Mouse (Mus musculus) midbrain, embryonic 11.5 days (tissue): ENCODE results near the gene Josd2. TPM values are rescaled to one million over a fixed set of nuclear protein-coding genes. Genes with fewer than 3 reads are reported as not detected.

ENCODE experiments used
- ATAC-seq: fragments of 200-750 bp; cut with Nextera tagmentation; 2 replicates; pipeline ENCODE4 v1.8.0; 2017; ENCODE audit warnings: moderate TSS enrichment, moderate library complexity; ENCODE audit not compliant: low FRiP score
- DNase-seq: peaks from one replicate; pipeline ENCODE4 v3.0.0; 2015; ENCODE audit warnings: low spot score; ENCODE audit errors: missing footprints
- H3K27ac ChIP-seq: fragments of 300-500 bp; sonication (generic); 2 replicates; pipeline ENCODE4 v1.5.1; 2014; ENCODE audit warnings: low read depth, low read length
- H3K27me3 ChIP-seq: fragments of 300-500 bp; sonication (generic); 2 replicates; pipeline ENCODE4 v1.6.1; 2014; ENCODE audit warnings: mild to moderate bottlenecking, low read length, moderate library complexity, mixed read lengths; ENCODE audit not compliant: control insufficient read depth, insufficient read depth
- H3K36me3 ChIP-seq: fragments of 300-500 bp; sonication (generic); 2 replicates; pipeline ENCODE4 v1.6.1; 2014; ENCODE audit warnings: mild to moderate bottlenecking, low read length, moderate library complexity, mixed read lengths; ENCODE audit not compliant: control insufficient read depth, insufficient read depth
- H3K4me1 ChIP-seq: fragments of 300-500 bp; sonication (generic); 2 replicates; pipeline ENCODE4 v1.6.1; 2014; ENCODE audit warnings: low read length; ENCODE audit not compliant: control insufficient read depth, insufficient read depth
- H3K4me2 ChIP-seq: fragments of 300-500 bp; sonication (generic); 2 replicates; pipeline ENCODE4 v1.6.1; 2014; ENCODE audit warnings: mild to moderate bottlenecking, moderate library complexity
- H3K4me3 ChIP-seq: fragments of 300-500 bp; sonication (generic); 2 replicates; pipeline ENCODE4 v1.5.1; 2014; ENCODE audit warnings: low read depth, low read length
- H3K9ac ChIP-seq: fragments of 300-500 bp; sonication (generic); 2 replicates; pipeline ENCODE4 v1.6.1; 2014; ENCODE audit warnings: low read length
- H3K9me3 ChIP-seq: fragments of 300-500 bp; sonication (generic); 2 replicates; pipeline ENCODE4 v1.6.1; 2016; ENCODE audit warnings: low read length; ENCODE audit not compliant: control insufficient read depth
- WGBS: fragments of 180-500 bp; shearing (Covaris S2); extraction: QIAGEN DNeasy Blood & Tissue Kit; methylation state at CpG from one replicate; pipeline ENCODE4 v1.1.7; 2014; 5-methylcytosine and 5-hydroxymethylcytosine counted together
- polyA plus RNA-seq: library from polyadenylated mRNA; unstranded; fragments of >200 nt; fragmentation: Nextera tagmentation; extraction: Ambion mirVana; gene quantifications from 2 replicates; pipeline ENCODE4 v1.2.1, GENCODE M21; 2014

The Josd2 gene
- polyA plus RNA-seq, 1 experiment from 2014 or later, result 55.8 TPM

DNA sequence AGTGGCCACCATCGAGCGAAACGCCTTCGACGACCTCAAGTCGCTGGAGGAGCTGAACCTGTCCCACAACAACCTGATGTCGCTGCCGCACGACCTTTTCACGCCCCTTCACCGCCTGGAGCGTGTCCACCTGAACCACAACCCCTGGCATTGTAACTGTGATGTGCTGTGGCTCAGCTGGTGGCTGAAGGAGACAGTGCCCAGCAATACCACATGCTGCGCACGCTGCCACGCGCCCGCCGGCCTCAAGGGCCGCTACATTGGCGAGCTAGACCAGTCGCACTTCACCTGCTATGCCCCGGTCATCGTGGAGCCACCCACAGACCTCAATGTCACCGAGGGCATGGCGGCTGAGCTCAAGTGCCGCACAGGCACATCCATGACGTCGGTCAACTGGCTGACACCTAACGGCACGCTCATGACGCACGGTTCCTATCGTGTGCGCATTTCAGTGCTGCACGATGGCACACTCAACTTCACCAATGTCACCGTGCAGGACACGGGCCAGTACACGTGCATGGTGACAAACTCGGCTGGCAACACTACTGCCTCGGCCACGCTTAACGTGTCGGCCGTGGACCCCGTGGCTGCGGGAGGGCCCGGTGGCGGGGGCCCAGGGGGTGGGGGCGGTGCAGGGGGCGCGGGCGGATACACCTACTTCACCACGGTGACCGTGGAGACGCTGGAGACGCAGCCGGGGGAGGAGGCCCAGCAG is 6.1 kb upstream of the Josd2 start:
- Histone ChIP-seq H3K9ac (no peak overlapping the region), H3K4me3 (no peak overlapping the region), H3K4me2 (no peak overlapping the region), H3K36me3 (peaks cover 26% of the 10 kb centered on the region), H3K4me1 (peaks cover 20% of the 10 kb centered on the region), H3K9me3 (no peaks in the 10 kb centered on the region; the same call in 1 of the 2 replicates), H3K27ac (no peak overlapping the region), H3K27me3 (peaks cover 17% of the 10 kb centered on the region)
- DNase-seq (peak; percentile 77), ATAC-seq (0 out of 2 replicates have a peak, but pooled peaks have one; percentile 4)
- WGBS, result 70% methylated on average over 56 of the region's 57 CpGs

DNA sequence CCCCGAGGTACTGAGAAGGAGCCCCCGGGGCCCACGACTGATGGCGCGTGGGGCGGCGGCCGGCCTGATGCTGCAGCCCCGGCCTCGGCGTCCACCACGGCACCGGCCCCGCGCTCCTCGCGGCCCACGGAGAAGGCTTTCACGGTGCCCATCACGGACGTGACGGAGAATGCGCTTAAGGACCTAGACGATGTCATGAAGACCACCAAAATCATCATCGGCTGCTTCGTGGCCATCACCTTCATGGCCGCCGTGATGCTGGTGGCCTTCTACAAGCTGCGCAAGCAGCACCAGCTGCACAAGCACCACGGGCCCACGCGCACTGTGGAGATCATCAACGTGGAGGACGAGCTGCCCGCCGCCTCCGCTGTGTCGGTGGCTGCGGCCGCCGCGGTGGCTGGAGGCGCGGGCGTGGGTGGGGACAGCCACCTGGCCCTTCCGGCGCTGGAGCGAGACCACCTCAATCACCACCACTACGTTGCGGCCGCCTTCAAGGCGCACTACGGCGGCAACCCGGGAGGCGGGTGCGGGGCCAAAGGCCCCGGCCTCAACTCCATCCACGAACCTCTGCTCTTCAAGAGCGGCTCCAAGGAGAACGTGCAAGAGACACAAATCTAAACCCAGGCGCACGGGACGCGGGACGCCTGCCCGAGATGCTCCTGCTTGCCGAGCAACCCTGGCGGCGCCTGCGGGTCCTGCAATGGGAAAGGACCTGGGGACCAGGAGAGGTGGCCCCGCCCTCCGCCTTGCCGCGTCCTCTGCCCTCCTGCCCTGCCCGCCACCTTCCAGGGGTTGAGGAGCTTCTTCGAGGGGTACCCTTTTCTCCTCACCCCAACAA is 5.3 kb upstream of the Josd2 start:
- ATAC-seq (no peak), DNase-seq (peak; percentile 94)
- no peak overlapping the region for H3K4me3 ChIP-seq
- H3K4me1 ChIP-seq, result peaks cover 22% of the 10 kb centered on the region
- H3K4me2 ChIP-seq, result no peak overlapping the region
- no peak overlapping the region for H3K9ac ChIP-seq
- peaks cover 17% of the 10 kb centered on the region for H3K27me3 ChIP-seq
- H3K36me3 ChIP-seq, result peaks cover 23% of the 10 kb centered on the region
- H3K9me3 ChIP-seq, result no peaks in the 10 kb centered on the region; the same call in 1 of the 2 replicates
- whole genome bisulfite sequencing, result 24% methylated on average over 76 of the region's 77 CpGs
- H3K27ac ChIP-seq, result no peak overlapping the region

DNA sequence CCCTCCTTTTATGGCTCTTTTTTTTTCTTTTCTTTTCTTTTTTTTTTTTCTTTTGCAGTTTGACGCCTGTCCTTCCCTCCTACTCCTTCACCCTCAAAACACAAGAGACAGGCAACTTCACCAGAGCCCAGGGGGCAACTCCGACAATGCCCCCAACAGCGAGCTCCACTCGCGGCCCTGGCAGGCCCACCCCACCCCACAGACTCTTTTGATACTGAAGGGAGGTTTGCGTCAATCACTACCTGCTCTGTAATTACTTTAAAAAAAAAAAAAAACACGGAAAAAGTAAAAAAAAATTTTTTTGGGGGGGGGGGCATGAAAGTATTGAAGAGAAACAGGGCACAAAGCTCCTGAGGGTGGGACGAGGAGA is 4.7 kb upstream of the Josd2 start:
- Histone ChIP-seq H3K4me2 (no peak overlapping the region), H3K27ac (no peak overlapping the region), H3K9ac (no peak overlapping the region), H3K36me3 (peaks cover 21% of the 10 kb centered on the region), H3K4me3 (no peak overlapping the region), H3K4me1 (peaks cover 22% of the 10 kb centered on the region), H3K27me3 (peaks cover 17% of the 10 kb centered on the region), H3K9me3 (no peaks in the 10 kb centered on the region; the same call in 1 of the 2 replicates)
- no peak for DNase-seq
- WGBS, result 40% methylated on average over 8 of the region's 8 CpGs
- ATAC-seq, result no peak

DNA sequence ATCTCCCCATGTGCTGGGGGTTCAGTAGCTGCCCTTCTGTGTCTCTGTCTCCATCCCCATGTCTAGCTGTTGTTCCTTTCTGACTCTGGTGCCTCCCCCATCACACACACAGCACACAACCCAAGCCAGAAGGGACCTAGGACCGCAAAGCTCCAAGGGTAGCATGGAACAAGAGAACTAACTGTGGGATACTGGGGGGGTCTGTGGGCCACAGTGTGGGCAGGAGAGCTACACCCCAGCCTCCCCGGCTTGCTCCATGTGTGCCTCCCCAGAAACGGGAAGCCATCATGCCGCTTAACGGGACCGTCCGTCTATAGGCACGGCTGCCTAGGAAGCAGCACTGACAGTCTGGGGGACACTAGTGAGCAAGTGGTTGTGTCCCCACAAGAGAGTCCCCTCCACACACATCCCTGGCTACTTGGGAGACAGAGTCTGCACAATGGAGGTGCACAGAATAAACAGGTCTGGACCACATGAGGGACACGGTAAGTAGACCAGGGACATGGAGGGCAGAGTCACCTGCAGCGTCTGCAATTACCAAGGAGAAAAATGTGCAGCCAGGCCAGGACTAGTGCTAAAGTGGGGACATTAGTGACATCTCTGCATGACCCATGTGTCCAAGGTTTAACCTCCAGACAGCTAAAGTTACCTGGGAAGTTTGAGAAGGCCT is 4.1 kb upstream of the Josd2 start:
- DNase-seq, result peak; percentile 86
- Histone ChIP-seq H3K9ac (no peak overlapping the region), H3K27ac (no peak overlapping the region), H3K27me3 (peaks cover 17% of the 10 kb centered on the region), H3K36me3 (peaks cover 18% of the 10 kb centered on the region), H3K4me2 (no peak overlapping the region), H3K4me3 (no peak overlapping the region), H3K9me3 (no peaks in the 10 kb centered on the region), H3K4me1 (peaks cover 27% of the 10 kb centered on the region)
- no peak for ATAC-seq
- 84% methylated on average over 10 of the region's 10 CpGs for WGBS

DNA sequence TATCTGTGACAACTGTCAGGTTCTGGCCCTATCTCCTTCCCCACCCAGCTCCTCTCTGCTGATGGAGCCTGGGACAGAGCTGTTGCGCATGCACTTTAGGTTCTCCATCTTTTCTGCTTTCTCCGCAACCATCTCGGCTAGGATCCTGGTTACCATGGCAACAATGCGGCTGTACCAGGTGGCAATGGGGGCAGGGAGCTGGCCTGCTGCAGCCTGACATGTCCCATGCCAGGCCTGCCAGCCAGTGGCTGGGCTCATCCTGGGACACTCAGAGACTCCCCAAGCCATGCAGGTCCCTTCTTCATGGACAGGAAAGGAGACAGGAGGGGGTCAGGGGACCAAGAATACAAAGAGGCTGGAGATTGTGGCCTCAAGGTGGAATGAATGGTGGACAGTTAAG is 3.3 kb upstream of the Josd2 start:
- peak; percentile 85 for DNase-seq
- no peak for ATAC-seq
- 21% methylated on average over 4 of the region's 4 CpGs for WGBS
- H3K4me2 ChIP-seq, result no peak overlapping the region
- H3K9me3 ChIP-seq, result no peaks in the 10 kb centered on the region
- peaks cover 17% of the 10 kb centered on the region for H3K27me3 ChIP-seq
- no peak overlapping the region for H3K4me3 ChIP-seq
- peaks cover 31% of the 10 kb centered on the region for H3K4me1 ChIP-seq
- H3K27ac ChIP-seq, result 0 out of 2 replicates have a peak overlapping the region, but pooled peaks have one; percentile 0
- H3K36me3 ChIP-seq, result peaks cover 18% of the 10 kb centered on the region
- H3K9ac ChIP-seq, result no peak overlapping the region

DNA sequence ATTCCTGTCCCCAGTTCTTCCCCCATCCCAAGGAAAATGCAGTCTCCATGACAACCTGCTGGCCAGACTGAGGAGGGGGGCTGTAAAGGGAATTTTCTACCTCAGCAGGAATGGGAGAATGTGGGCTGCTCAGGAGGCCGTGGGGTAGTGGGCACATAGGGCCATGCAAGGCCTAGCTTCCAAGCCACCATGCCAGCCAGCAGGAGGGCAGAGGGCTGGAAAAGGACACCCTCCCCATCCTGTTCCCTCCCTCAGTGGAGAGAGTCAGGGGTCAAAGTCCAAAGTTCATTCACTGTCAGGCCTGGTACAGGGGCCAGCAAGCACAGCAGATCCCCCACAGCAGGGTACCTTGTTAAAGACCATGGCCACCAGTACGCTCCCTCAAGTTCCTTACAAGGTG is 2.7 kb upstream of the Josd2 start, which contains the start of gene Aspdh:
Aspdh (plus strand) TSS at position 281 of the 400 bp plus-strand sequence.
- H3K4me3 ChIP-seq, result no peak within 1 kb of the TSS
- H3K9ac ChIP-seq, result no peak within 1 kb of the TSS
- DNase-seq, result peak; percentile 81
- no peak for ATAC-seq
- H3K27me3 ChIP-seq, result peaks cover 17% of the 10 kb centered on the region
- H3K36me3 ChIP-seq, result peaks cover 18% of the 10 kb centered on the region
- H3K4me1 ChIP-seq, result peaks cover 31% of the 10 kb centered on the region
- H3K9me3 ChIP-seq, result no peaks in the 10 kb centered on the region
- no peak within 1 kb of the TSS for H3K4me2 ChIP-seq
- WGBS, result 42% methylated on average over 2 of the region's 2 CpGs
- 0 out of 2 replicates have a peak within 1 kb of the TSS, but pooled peaks have one; percentile 0 for H3K27ac ChIP-seq

DNA sequence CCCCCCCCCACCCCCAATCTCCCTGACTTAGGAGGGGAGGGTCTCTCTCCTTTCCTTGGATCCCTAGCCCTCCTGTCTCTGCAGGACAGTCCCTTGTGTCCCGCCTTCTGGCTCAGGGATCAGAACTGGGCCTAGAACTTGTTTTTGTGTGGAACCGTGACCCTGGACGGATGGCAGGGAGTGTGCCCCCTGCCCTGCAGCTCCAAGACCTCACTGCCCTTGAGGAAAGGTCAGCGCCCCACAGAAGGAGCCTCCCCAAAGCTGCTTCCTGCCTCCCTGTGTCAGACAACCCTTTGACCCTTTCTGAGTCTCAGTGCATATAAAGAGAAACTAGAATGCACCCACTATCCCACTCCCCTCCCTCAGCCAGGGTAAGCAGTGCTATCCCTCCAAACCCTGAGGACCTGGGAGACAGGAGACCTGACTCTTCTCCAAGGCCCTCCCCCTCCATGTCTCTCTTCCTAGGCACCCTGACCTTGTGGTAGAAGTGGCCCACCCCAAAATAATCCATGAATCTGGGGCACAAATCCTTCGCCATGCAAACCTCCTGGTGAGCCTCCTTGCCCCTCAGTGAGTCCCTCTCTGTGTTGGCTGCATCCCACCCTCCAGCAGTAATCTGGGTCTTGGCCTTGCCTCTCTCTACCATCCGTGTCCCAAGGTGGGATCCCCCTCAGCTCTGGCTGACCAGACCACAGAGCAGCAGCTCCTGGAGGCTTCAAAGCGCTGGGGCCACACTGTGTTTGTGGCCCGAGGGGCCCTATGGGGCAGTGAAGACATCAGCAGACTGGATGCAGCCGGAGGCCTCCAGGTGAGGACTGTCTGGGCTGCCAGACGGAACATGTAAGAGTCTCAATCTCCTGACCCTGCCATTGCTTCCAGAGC is 1.5 kb upstream of the Josd2 start:
- no peak overlapping the region for H3K4me3 ChIP-seq
- H3K27ac ChIP-seq, result no peak overlapping the region
- no peaks in the 10 kb centered on the region for H3K9me3 ChIP-seq
- ATAC-seq, result no peak
- peaks cover 31% of the 10 kb centered on the region for H3K4me1 ChIP-seq
- H3K36me3 ChIP-seq, result peaks cover 17% of the 10 kb centered on the region
- DNase-seq, result peak; percentile 81
- H3K4me2 ChIP-seq, result no peak overlapping the region
- 78% methylated on average over 10 of the region's 10 CpGs for WGBS
- H3K9ac ChIP-seq, result no peak overlapping the region
- H3K27me3 ChIP-seq, result peaks cover 12% of the 10 kb centered on the region

DNA sequence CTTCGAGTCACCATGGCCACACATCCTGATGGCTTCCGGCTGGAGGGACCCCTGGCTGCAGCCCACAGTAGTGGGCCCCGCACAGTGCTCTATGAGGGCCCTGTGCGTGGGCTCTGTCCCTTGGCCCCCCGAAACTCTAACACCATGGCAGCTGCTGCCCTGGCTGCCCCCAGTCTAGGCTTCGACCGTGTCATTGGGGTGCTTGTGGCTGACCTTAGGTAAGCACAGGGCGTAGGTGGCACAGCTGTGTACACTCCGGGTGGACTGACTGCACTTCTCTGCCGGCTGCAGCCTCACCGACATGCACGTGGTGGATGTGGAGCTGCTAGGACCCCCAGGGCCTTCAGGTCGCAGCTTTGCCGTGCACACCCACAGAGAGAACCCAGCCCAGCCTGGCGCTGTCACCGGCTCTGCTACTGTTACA is 880 bp upstream of the Josd2 start:
- 86% methylated on average over 16 of the region's 16 CpGs for WGBS
- H3K9ac ChIP-seq, result peak overlapping the region; percentile 9; the same call in 1 of the 2 replicates
- DNase-seq (peak; percentile 81), ATAC-seq (no peak)
- peaks cover 11% of the 10 kb centered on the region for H3K36me3 ChIP-seq
- no peak overlapping the region; the same call in 1 of the 2 replicates for H3K4me2 ChIP-seq
- no peak overlapping the region for H3K4me3 ChIP-seq
- H3K27me3 ChIP-seq, result peaks cover 5% of the 10 kb centered on the region
- no peak overlapping the region; the same call in 1 of the 2 replicates for H3K27ac ChIP-seq
- H3K9me3 ChIP-seq, result no peaks in the 10 kb centered on the region
- H3K4me1 ChIP-seq, result peaks cover 31% of the 10 kb centered on the region
